Mouse (Mus musculus): ENCODE data around the gene Ccser1. TPM values are rescaled to one million over a fixed set of nuclear protein-coding genes. Genes with fewer than 3 reads are reported as not detected.
A peak's percentile ranks its signal among the peaks of the same experiment; 100 is the strongest.

Gene Ccser1
- total RNA-seq, 1 experiment = 4.1 TPM

DNA sequence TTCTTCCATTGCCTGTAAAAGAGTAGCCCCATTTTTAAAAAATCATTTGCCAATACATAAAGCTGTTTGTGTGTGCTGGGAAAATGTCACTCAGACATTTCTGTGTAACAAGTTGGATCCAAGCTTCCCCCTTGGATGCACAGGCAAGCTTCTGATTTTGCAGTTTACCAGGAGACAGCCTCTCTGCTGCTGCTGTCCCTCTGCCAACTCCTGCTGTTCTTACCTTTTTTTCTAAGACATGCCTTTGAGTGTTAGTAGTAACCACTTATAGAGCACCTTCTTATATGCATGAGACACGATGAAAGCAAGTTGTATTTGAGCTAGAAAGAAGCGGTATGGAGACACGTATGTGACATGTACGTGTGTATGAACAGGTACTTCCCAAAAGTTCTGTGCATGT, 120.3 kb downstream of the Ccser1 start:
- Histone ChIP-seq H3K36me3 (ENCODE audit: control insufficient read depth, insufficient read depth, low read length, poor library complexity, severe bottlenecking) (no peaks in the 10 kb centered on the region), H3K27ac (ENCODE audit: insufficient read depth, low read depth, low read length, poor library complexity, severe bottlenecking) (no peak overlapping the region), H3K9ac (ENCODE audit: insufficient read depth, low read depth, low read length, poor library complexity, severe bottlenecking) (no peak overlapping the region), H3K4me1 (ENCODE audit: control insufficient read depth in 2 of 2, insufficient read depth in 2 of 2, low read length in 2 of 2, poor library complexity in 1 of 2) (no peaks in the 10 kb centered on the region; a peak in 1 of 4 replicates), H3K4me3 (ENCODE audit: insufficient read depth in 1 of 2, low read depth in 1 of 2, low read length in 2 of 2, poor library complexity in 1 of 2, severe bottlenecking in 1 of 2) (no peak overlapping the region), H3K9me3 (ENCODE audit: control insufficient read depth, insufficient read depth, low read depth, low read length) (no peaks in the 10 kb centered on the region)
- TF ChIP-seq ZNF384 (IDR thresholded peaks at IDR 0.05; ENCODE audit: low read depth, low read length) (no peak), ZC3H11A (IDR thresholded peaks at IDR 0.05; ENCODE audit: borderline replicate concordance, low read depth, low read length) (no peak), HCFC1 (IDR thresholded peaks at IDR 0.05; ENCODE audit: borderline replicate concordance, insufficient read depth, low read length) (no peak), MAFK (IDR thresholded peaks at IDR 0.05; ENCODE audit: insufficient read depth, low read depth, low read length) (no peak), CHD2 (IDR thresholded peaks at IDR 0.05; ENCODE audit: low read depth, low read length) (no peak)
- no peak for DNase-seq (ENCODE audit: low read depth, low spot score)
- in situ Hi-C loops (cut with MboI; ENCODE audit: low sequenced_read_pairs in 2 of 2, unreplicated experiment in 2 of 2) = loop anchor here (10.0 to 25.0 kb wide), 3 partner anchors 236 to 738 kb away; no protein-coding TSS in a partner anchor

DNA sequence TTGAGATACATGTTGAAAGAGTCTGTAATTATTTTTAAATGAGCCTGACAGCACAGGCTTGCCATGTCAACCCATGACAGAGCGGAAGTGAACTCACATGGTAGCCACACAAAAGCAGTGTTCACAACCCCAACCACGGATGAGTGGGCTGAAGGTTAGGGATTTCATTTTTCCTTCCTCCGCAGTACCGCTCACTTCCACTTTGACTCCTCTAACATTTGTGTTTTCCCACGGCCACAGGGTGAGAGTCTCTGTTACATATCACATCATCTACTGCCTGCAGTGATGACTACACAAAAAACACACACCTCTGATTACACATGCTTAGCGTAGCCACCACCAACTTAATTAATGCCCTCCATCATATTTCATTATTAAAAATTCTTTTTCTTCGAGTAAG, 120.9 kb downstream of the Ccser1 start:
- Histone ChIP-seq H3K4me3 (ENCODE audit: insufficient read depth in 1 of 2, low read depth in 1 of 2, low read length in 2 of 2, poor library complexity in 1 of 2, severe bottlenecking in 1 of 2) (no peak overlapping the region), H3K4me1 (ENCODE audit: control insufficient read depth in 2 of 2, insufficient read depth in 2 of 2, low read length in 2 of 2, poor library complexity in 1 of 2) (no peaks in the 10 kb centered on the region; a peak in 1 of 4 replicates), H3K9ac (ENCODE audit: insufficient read depth, low read depth, low read length, poor library complexity, severe bottlenecking) (no peak overlapping the region), H3K9me3 (ENCODE audit: control insufficient read depth, insufficient read depth, low read depth, low read length) (no peaks in the 10 kb centered on the region), H3K36me3 (ENCODE audit: control insufficient read depth, insufficient read depth, low read length, poor library complexity, severe bottlenecking) (no peaks in the 10 kb centered on the region), H3K27ac (ENCODE audit: insufficient read depth, low read depth, low read length, poor library complexity, severe bottlenecking) (no peak overlapping the region)
- in situ Hi-C loops (cut with MboI; ENCODE audit: low sequenced_read_pairs in 2 of 2, unreplicated experiment in 2 of 2) = loop anchor here (10.0 to 25.0 kb wide), 3 partner anchors 236 to 739 kb away; no protein-coding TSS in a partner anchor
- no peak for DNase-seq (ENCODE audit: low read depth, low spot score)
- no peak for TF ChIP-seq ZNF384 (IDR thresholded peaks at IDR 0.05; ENCODE audit: low read depth, low read length)
- no peak for TF ChIP-seq CHD2 (IDR thresholded peaks at IDR 0.05; ENCODE audit: low read depth, low read length)
- no peak for TF ChIP-seq MAFK (IDR thresholded peaks at IDR 0.05; ENCODE audit: insufficient read depth, low read depth, low read length)
- TF ChIP-seq HCFC1 (IDR thresholded peaks at IDR 0.05; ENCODE audit: borderline replicate concordance, insufficient read depth, low read length) = no peak
- TF ChIP-seq ZC3H11A (IDR thresholded peaks at IDR 0.05; ENCODE audit: borderline replicate concordance, low read depth, low read length) = no peak

DNA sequence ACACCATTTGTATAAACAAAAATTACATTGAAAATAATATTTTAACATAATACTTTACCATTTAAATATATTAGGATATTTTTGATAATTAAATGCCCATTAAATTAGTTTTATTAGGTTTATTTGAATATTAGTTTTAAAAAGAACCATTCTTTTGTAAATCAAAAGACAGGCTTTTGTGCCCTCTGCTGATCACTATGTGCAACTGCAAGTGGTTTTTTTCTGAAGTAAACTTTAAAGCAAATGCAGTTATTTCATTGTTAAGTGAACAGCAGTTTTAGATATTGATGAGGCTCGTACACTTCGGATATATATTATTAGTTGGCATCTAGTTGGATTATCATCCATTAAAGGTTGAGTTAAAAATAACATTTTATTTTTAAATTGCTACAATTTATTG, 121.5 kb downstream of the Ccser1 start:
- H3K9ac ChIP-seq (ENCODE audit: insufficient read depth, low read depth, low read length, poor library complexity, severe bottlenecking) = no peak overlapping the region
- H3K36me3 ChIP-seq (ENCODE audit: control insufficient read depth, insufficient read depth, low read length, poor library complexity, severe bottlenecking) = no peaks in the 10 kb centered on the region
- H3K27ac ChIP-seq (ENCODE audit: insufficient read depth, low read depth, low read length, poor library complexity, severe bottlenecking) = no peak overlapping the region
- no peaks in the 10 kb centered on the region; a peak in 1 of 4 replicates for H3K4me1 ChIP-seq (ENCODE audit: control insufficient read depth in 2 of 2, insufficient read depth in 2 of 2, low read length in 2 of 2, poor library complexity in 1 of 2)
- no peak for TF ChIP-seq HCFC1 (IDR thresholded peaks at IDR 0.05; ENCODE audit: borderline replicate concordance, insufficient read depth, low read length)
- peak; percentile 86 for TF ChIP-seq ZC3H11A (IDR thresholded peaks at IDR 0.05; ENCODE audit: borderline replicate concordance, low read depth, low read length)
- peak; percentile 71; the same call in 1 of the 2 replicates for TF ChIP-seq ZNF384 (IDR thresholded peaks at IDR 0.05; ENCODE audit: low read depth, low read length)
- peak; percentile 9 for DNase-seq (ENCODE audit: low read depth, low spot score)
- in situ Hi-C loops (cut with MboI; ENCODE audit: low sequenced_read_pairs in 2 of 2, unreplicated experiment in 2 of 2) = loop anchor here (10.0 to 25.0 kb wide), 3 partner anchors 237 to 739 kb away; no protein-coding TSS in a partner anchor
- no peak overlapping the region for H3K4me3 ChIP-seq (ENCODE audit: insufficient read depth in 1 of 2, low read depth in 1 of 2, low read length in 2 of 2, poor library complexity in 1 of 2, severe bottlenecking in 1 of 2)
- no peaks in the 10 kb centered on the region for H3K9me3 ChIP-seq (ENCODE audit: control insufficient read depth, insufficient read depth, low read depth, low read length)

DNA sequence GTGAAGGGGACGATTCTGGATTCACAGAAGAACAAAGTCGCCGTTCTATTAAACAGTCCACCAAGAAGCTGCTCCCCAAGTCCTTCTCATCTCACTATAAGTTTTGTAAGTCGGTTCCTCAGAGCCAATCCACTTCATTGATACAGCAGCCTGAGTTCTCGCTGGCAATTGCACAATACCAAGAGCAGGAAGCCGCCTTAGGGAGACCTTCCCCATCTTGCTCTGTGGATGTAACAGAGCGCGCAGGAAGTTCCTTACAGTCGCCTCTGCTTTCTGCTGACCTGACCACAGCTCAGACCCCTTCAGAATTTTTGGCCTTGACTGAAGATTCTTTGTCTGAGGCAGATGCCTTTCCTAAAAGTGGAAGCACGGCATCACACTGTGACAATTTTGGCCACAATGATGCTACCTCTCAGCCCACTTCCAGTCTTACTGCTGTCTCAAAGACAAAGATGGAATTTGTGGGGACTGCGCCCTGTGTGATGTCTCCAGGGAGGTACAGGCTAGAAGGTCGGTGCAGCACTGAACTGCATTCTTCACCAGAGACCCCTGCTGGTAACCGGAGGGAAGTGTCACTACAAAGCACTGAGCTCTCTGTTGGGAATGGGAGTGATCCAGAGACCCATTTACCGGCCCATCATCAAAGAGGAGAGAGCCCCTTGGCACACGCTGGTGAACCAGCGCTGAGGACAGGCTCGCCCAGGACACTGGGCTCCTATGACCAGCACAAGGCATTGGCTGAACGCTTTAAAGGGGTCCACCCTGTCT, 131.4 kb downstream of the Ccser1 start:
- H3K36me3 ChIP-seq (ENCODE audit: control insufficient read depth, insufficient read depth, low read length, poor library complexity, severe bottlenecking) = no peaks in the 10 kb centered on the region
- in situ Hi-C loops (cut with MboI; ENCODE audit: low sequenced_read_pairs in 2 of 2, unreplicated experiment in 2 of 2) = loop anchor here in 1 of 2 experiments (25.0 kb wide), 1 partner anchor 749 kb away; no protein-coding TSS in a partner anchor
- H3K27ac ChIP-seq (ENCODE audit: insufficient read depth, low read depth, low read length, poor library complexity, severe bottlenecking) = no peak overlapping the region
- TF ChIP-seq ZC3H11A (IDR thresholded peaks at IDR 0.05; ENCODE audit: borderline replicate concordance, low read depth, low read length) = peak; percentile 46
- no peak for TF ChIP-seq CHD2 (IDR thresholded peaks at IDR 0.05; ENCODE audit: low read depth, low read length)
- DNase-seq (ENCODE audit: low read depth, low spot score) = peak; percentile 51
- no peaks in the 10 kb centered on the region for H3K4me1 ChIP-seq (ENCODE audit: control insufficient read depth in 2 of 2, insufficient read depth in 2 of 2, low read length in 2 of 2, poor library complexity in 1 of 2)
- H3K9me3 ChIP-seq (ENCODE audit: control insufficient read depth, insufficient read depth, low read depth, low read length) = no peaks in the 10 kb centered on the region
- no peak overlapping the region for H3K9ac ChIP-seq (ENCODE audit: insufficient read depth, low read depth, low read length, poor library complexity, severe bottlenecking)
- H3K4me3 ChIP-seq (ENCODE audit: insufficient read depth in 1 of 2, low read depth in 1 of 2, low read length in 2 of 2, poor library complexity in 1 of 2, severe bottlenecking in 1 of 2) = no peak overlapping the region

All from ES-E14 (cell line).